Mouse (Mus musculus) right cerebral cortex, postnatal 4 days (tissue): ENCODE data around the gene Mcpt4.
"Not testable (repeated sequence)": the region's sequence is repeated elsewhere in the genome, so short reads cannot be mapped to it uniquely, and the experiment has no call there.

Experiments
- DNase-seq: peaks from one replicate; pipeline ENCODE4 v3.0.0-alpha.2; 2022

The Mcpt4 gene

DNA sequence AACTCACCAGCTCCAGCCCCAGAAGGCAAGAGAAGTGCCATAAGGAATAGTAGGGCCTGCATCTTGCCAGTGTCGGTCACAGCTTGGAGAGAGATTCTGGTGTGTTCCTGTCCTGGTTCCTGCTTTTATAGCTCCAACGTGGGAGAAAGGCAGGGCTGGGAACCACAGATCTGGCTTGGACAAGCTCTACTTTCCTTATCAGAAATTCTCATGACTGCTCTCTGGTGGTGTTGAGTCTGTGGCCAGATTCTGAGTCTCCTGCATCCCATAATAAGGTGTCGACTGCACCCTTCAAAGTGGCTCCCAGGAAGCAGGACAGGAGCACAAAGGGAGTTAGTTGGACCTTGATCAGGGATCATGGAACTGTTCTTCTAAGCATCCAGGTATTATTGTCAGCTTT, at the start of gene Mcpt4:
Gene Mcpt4 (minus strand): TSS at position 101 of the 400 bp plus-strand sequence.
- not testable (repeated sequence) for DNase-seq

DNA sequence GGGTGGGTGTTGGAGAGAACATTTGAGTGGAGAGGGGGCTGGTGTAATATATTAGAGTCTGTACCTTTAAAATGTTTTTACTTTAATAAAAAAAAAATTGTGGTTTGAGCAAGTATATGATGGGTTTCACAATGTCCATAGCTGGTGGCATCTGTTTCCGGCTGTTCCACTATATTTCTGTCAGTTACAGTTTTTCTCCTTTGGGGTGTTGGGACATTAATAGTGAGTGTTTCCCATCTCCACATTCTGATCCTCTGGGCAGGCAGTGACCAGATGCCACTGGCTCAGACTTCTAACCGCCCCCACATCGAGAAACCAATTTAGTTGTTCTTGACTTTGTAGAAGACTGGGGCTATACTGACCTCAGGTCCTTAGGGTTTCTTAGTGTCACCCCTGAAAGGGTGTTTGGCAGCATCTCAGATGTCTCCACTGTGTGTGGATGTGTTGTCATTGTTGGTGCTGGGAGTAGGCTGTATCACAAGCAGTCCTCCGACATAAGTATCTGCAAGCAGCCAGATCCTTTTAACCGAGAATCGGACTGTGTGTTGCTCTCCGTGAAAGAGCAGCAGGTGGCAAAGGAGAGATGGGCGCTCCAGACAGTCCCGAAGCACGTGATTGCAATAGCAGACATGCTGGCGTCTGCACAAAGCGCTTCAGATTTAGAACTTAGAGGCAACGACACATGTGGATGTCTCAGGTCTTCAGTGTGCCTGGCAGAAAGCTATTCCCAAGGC, 43.5 kb upstream of the Mcpt4 start:
- no peak for DNase-seq

GRCm38 (mm10) chr14:56105016-56105415, 42.9 kb upstream of the Mcpt4 start:
- DNase-seq, result no peak

DNA sequence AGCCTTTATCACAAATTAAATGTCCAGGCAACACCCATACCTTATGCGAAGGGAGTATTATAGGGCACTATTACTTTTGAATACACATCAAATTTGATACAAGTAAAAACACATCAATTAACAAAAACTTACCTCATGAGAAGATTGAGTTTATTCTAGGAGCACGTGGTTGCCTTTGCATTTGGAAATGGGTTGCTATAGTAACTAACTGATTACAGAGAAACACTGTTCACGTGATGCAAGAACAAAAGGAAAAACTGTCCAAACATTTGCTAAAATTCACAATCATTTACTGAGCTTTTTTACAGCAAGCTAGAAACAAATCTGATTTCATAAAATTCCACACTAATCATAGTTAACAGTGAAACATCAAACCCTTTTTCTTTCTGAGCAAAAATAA, 41.3 kb upstream of the Mcpt4 start:
- no peak for DNase-seq

DNA sequence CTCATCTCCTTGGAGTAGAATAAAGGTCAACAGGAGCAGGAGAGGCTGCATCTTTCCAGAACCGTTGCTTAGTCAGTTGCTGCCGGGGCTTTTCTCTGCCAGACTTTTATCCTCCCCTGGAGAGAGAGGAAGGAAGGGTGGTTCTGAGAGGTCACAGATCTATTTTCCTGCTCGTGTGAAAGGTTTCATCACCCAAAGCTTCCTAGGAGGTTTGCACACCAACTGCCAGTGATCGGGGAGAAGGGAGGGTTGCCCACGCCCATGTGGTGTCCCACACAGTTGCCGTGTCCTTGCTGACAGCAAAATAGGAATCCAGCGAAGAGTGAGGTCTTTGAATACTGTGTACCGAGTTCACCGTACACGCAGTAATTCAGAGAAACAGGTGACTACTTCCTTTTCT, 40.3 kb upstream of the Mcpt4 start, which contains the start of gene Ctsg:
Gene Ctsg (minus strand): TSS at position 189 of the 400 bp plus-strand sequence.
- DNase-seq, result no peak

DNA sequence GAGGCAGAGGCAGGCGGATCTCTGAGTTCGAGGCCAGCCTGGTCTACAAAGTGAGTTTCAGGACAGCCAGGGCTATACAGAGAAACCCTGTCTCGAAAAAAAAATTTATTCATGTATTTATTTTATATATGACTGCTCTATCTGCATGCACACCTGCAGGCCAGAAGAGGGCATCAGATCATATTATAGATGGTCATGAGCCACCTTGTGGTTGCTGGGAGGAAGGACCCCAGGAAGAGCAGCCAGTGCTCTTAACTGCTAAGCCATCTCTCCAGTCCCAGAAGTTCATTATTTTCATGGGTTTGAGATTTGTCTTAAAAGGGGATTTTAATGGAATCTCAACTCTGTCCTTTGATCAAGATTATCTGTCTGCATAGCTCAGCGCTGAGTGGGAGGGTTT, 36.8 kb upstream of the Mcpt4 start:
- no peak for DNase-seq

DNA sequence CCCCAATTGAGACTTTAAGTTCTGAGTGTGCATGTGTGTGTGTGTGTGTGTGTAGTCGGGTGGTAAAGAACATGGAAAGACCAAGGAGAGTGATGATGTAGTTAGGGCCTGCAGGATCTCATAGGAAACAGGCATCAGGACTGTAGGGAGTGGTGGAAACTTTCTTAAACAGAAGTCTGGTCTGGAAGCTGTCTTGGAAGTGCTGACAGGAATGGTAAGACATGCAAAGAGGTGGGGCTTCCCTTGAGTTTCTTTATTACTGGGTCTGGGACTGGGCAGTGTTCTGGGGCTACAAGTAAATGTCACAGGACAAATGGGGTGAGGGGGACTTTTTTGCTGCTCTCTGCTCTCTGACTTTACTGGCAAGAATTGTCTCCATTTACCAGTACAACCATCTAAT, 35.5 kb upstream of the Mcpt4 start:
- no peak for DNase-seq

DNA sequence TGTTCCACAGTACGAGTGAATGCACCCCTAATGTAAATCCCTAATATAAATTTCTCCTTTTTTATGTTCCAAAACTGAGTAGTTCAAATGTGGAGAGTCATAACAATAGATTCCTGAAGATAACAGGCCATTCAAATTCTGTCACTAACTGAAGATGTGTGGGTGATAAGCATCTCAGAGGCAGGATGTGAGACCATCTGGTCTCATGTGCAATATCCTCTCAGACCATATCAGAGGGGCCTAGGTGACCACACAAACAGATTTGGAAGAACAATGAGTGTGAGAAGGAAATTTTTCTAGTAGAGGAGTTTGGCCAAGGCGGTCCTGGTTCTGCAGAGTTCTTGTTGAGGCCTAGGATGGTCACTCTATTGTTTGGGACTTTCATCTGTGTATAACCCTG, 31.2 kb upstream of the Mcpt4 start:
- DNase-seq, result no peak

DNA sequence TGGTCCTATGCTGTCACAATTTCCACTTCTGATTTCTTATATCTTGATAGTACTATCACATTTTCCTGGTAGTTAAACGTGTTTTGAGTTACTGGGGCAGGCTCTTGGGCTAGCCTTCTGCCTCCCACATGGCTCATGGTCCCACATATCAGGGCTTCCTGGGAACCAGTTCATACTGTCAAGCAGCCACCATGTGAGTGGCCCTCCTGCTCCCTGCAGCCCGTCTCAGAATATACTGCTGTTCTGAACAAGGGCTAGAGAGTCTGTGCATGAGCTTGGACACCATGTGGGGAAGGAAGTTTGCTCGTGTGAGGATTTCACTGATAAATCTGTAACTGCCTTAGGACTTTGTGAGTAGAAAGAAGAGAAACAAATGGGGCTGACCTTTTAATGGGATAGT, 24.6 kb upstream of the Mcpt4 start:
- DNase-seq, result no peak

- no peak for DNase-seq
These were observed 23.1 kb upstream of the Mcpt4 start, which contains the start of gene Mcpt8 for GRCm38 (mm10) chr14:56085167-56085566. Gene Mcpt8, minus strand, starts transcription at chr14:56085273.

DNA sequence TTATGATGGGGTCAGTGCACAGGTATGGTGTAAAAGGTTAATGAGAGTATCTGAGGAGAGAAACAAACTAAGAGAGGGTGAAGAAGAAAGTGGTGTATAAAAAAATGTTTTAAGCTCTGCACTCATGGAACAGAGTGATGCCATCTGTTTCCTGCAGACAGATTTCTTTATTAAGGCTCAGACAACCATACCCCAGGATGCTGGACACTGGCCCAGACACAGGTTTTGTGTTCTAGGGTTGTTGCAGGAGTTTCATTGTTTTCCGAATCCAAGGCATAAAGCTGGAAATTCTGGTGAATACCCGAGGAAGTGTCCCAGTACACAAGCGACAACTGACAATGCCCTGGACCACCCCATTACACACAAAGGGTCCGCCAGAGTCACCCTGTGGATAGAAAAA, 19.9 kb upstream of the Mcpt4 start:
- DNase-seq, result no peak

GRCm38 (mm10) chr14:56057722-56058121, 4.4 kb downstream of the Mcpt4 start:
- DNase-seq, result no peak

GRCm38 (mm10) chr14:56055408-56055807, 6.7 kb downstream of the Mcpt4 start:
- no peak for DNase-seq

DNA sequence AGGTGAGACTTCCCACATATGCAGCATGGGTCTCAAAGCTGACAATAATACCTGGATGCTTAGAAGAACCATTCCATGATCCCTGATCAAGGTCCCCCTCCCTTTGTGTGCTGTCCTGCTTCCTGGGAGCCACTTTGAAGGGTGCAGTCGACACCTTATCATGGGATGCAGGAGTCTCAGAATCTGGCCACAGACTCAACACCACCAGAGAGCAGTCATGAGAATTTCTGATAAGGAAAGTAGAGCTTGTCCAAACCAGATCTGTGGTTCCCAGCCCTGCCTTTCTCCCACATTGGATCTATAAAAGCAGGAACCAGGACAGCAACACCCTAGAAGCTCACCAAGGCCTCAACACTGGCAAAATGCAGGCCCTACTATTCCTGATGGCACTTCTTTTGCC, 20.3 kb downstream of the Mcpt4 start, which contains the start of gene Mcpt2:
Gene Mcpt2 (plus strand): TSS at position 250 of the 400 bp plus-strand sequence.
- not testable (repeated sequence) for DNase-seq

- DNase-seq, result no peak
These were observed 27.7 kb downstream of the Mcpt4 start for GRCm38 (mm10) chr14:56034433-56034832.

DNA sequence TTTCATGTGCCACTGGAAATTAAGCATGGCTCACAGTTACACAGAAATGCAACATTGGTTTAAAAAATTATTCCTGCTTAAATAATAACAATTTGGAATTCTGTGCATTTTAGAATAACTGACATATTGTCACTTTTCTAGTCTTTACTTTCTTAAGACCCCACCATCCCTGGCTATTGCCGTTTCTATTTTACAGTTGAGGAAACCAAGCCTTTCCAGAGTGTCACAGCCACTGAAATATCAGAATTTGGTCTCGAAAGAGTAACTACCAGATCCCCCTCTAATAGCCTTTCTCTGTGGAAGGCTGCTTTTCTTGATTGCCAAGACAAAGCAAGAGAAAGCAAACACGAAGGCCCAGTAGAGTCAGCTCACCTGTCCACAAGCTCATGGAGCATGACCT, 31.7 kb downstream of the Mcpt4 start, which contains the start of gene Mcpt9:
Gene Mcpt9 (minus strand): TSS at position 101 of the 400 bp plus-strand sequence.
- DNase-seq, result not testable (repeated sequence)

- DNase-seq, result not testable (repeated sequence)
These were observed 40.8 kb downstream of the Mcpt4 start for GRCm38 (mm10) chr14:56021305-56021704.

GRCm38 (mm10) chr14:56019446-56019845, 42.7 kb downstream of the Mcpt4 start:
- DNase-seq, result no peak

- DNase-seq, result not testable (repeated sequence)
These were observed 44.4 kb downstream of the Mcpt4 start, which contains the start of gene Mcpt1 for GRCm38 (mm10) chr14:56017671-56018070. Gene Mcpt1, plus strand, starts transcription at chr14:56017971.

GRCm38 (mm10) chr14:56013924-56014323, 48.2 kb downstream of the Mcpt4 start:
- DNase-seq, result no peak

GRCm38 (mm10) chr14:56013147-56013546, 49.0 kb downstream of the Mcpt4 start:
- DNase-seq, result no peak
